Mouse (Mus musculus): Measurements from ENCODE around the gene Catsperb. TPM values are rescaled to one million over a fixed set of nuclear protein-coding genes. Genes with fewer than 3 reads are reported as not detected.

Catsperb gene
- polyA plus RNA-seq, 1 experiment from 2014 or later = not detected

- Histone ChIP-seq H3K9me3 (ENCODE audit: control insufficient read depth, low read length) (no peaks in the 10 kb centered on the region), H3K4me3 (ENCODE audit: low read depth, low read length) (no peak overlapping the region), H3K36me3 (ENCODE audit: control insufficient read depth, insufficient read depth, low read length) (no peaks in the 10 kb centered on the region), H3K27me3 (ENCODE audit: control insufficient read depth, insufficient read depth, low read length) (no peaks in the 10 kb centered on the region), H3K27ac (replicated peaks) (no peak overlapping the region), H3K4me2 (replicated peaks; ENCODE audit: low read depth) (no peak overlapping the region), H3K4me1 (replicated peaks; ENCODE audit: control insufficient read depth, insufficient read depth) (no peaks in the 10 kb centered on the region), H3K9ac (ENCODE audit: low read length) (no peak overlapping the region)
- WGBS = 57% methylated on average over 1 of the region's 1 CpGs
- TF ChIP-seq CTCF (IDR thresholded peaks at IDR 0.05; ENCODE audit: low read depth) = no peak
- no peak for TF ChIP-seq EP300 (optimal IDR thresholded peaks at IDR 0.05)
- DNase-seq (ENCODE audit: low spot score) (no peak), ATAC-seq (ENCODE audit: low FRiP score, low TSS enrichment) (no peak)
These were observed 228.7 kb downstream of the Catsperb start for GRCm38 (mm10) chr12:101633137-101633536.

GRCm38 (mm10) chr12:101667502-101667901 is 263.0 kb downstream of the Catsperb start:
- TF ChIP-seq EP300 (optimal IDR thresholded peaks at IDR 0.05) = no peak
- TF ChIP-seq CTCF (IDR thresholded peaks at IDR 0.05; ENCODE audit: low read depth) = no peak
- no peak overlapping the region for H3K4me2 ChIP-seq (replicated peaks; ENCODE audit: low read depth)
- H3K9me3 ChIP-seq (ENCODE audit: control insufficient read depth, low read length) = no peaks in the 10 kb centered on the region
- ATAC-seq (ENCODE audit: low FRiP score, low TSS enrichment) (peak; percentile 67), DNase-seq (ENCODE audit: low spot score) (no peak)
- H3K27ac ChIP-seq (replicated peaks) = no peak overlapping the region
- no peaks in the 10 kb centered on the region for H3K27me3 ChIP-seq (ENCODE audit: control insufficient read depth, insufficient read depth, low read length)
- 88% methylated on average over 2 of the region's 2 CpGs for WGBS
- H3K4me3 ChIP-seq (ENCODE audit: low read depth, low read length) = no peak overlapping the region
- no peaks in the 10 kb centered on the region for H3K4me1 ChIP-seq (replicated peaks; ENCODE audit: control insufficient read depth, insufficient read depth)
- no peaks in the 10 kb centered on the region for H3K36me3 ChIP-seq (ENCODE audit: control insufficient read depth, insufficient read depth, low read length)
- H3K9ac ChIP-seq (ENCODE audit: low read length) = no peak overlapping the region

Small RNA genes within 50 kb of the gene (microRNA-seq; reads per million reads assigned to microRNA genes)
- not detected for gene Gm24542

Measured in stomach, postnatal 0 days (tissue).